Mouse (Mus musculus) limb, embryonic 14.5 days (tissue): ENCODE results near the gene Dtx1. TPM values are rescaled to one million over a fixed set of nuclear protein-coding genes. Genes with fewer than 3 reads are reported as not detected.

Experiments used
- ATAC-seq: fragments of 200-750 bp; cut with Nextera tagmentation; 2 replicates; pipeline ENCODE4 v1.8.0; 2017; ENCODE audit warnings: low read depth, moderate number of reproducible peaks, moderate TSS enrichment; ENCODE audit not compliant: low FRiP score
- DNase-seq: peaks from one replicate; pipeline ENCODE4 v3.0.0-alpha.2; 2015; ENCODE audit warnings: low spot score
- H3K27ac ChIP-seq: fragments of 300-500 bp; sonication (generic); replicated peaks from 2 replicates; pipeline ENCODE4 v1.5.1; 2014; ENCODE audit warnings: low read depth, mild to moderate bottlenecking, low read length, moderate library complexity, mixed read lengths
- H3K27me3 ChIP-seq: fragments of 300-500 bp; sonication (generic); 2 replicates; pipeline ENCODE4 v1.6.1; 2014; ENCODE audit warnings: low read length, mixed read lengths; ENCODE audit not compliant: control insufficient read depth, insufficient read depth
- H3K36me3 ChIP-seq: fragments of 300-500 bp; sonication (generic); 2 replicates; pipeline ENCODE4 v1.6.1; 2014; ENCODE audit warnings: mild to moderate bottlenecking, low read length, moderate library complexity, mixed read lengths; ENCODE audit not compliant: control insufficient read depth, insufficient read depth
- H3K4me1 ChIP-seq: fragments of 300-500 bp; sonication (generic); 2 replicates; pipeline ENCODE4 v1.6.1; 2014; ENCODE audit warnings: antibody characterized with exemption, low read length, mixed read lengths; ENCODE audit not compliant: control insufficient read depth, insufficient read depth
- H3K4me2 ChIP-seq: fragments of 300-500 bp; sonication (generic); replicated peaks from 2 replicates; pipeline ENCODE4 v1.6.1; 2014; ENCODE audit warnings: low read depth, mild to moderate bottlenecking, low read length, moderate library complexity; ENCODE audit not compliant: severe bottlenecking
- H3K4me3 ChIP-seq: fragments of 300-500 bp; sonication (generic); replicated peaks from 2 replicates; pipeline ENCODE4 v1.5.1; 2014; ENCODE audit warnings: low read length
- H3K9ac ChIP-seq: fragments of 300-500 bp; sonication (generic); 2 replicates; pipeline ENCODE4 v1.6.1; 2014; ENCODE audit warnings: mild to moderate bottlenecking, low read depth, low read length, moderate library complexity; ENCODE audit not compliant: severe bottlenecking
- H3K9me3 ChIP-seq: fragments of 300-500 bp; sonication (generic); 2 replicates; pipeline ENCODE4 v1.6.1; 2016; ENCODE audit warnings: low read length; ENCODE audit not compliant: control insufficient read depth
- POLR2A ChIP-seq: fragments of 200-500 bp; IDR thresholded peaks from 2 replicates; pipeline ENCODE4 v1.8.0; 2012; ENCODE audit warnings: inconsistent platforms, mild to moderate bottlenecking, moderate library complexity, borderline replicate concordance; ENCODE audit not compliant: insufficient read depth, insufficient read length; ENCODE audit errors: extremely low read depth
- WGBS: fragments of 180-500 bp; shearing (Covaris S2); extraction: QIAGEN DNeasy Blood & Tissue Kit; methylation state at CpG from one replicate; pipeline ENCODE4 v1.1.7; 2014; 5-methylcytosine and 5-hydroxymethylcytosine counted together
- polyA plus RNA-seq, 2 experiments: library from polyadenylated mRNA; depleted of rRNA in 1 of 2; stranded (reverse) in 1 of 2; unstranded in 1 of 2; fragments of >200 nt; fragmentation: Nextera tagmentation in 1 of 2; extraction: Ambion mirVana in 1 of 2; gene quantifications; 2 replicates each; pipeline versions ENCODE4 v1.2.1 to v1.2.3; 2012 to 2014

Gene Dtx1
- polyA plus RNA-seq, 2 experiments: 3.9 to 11.1 TPM

DNA sequence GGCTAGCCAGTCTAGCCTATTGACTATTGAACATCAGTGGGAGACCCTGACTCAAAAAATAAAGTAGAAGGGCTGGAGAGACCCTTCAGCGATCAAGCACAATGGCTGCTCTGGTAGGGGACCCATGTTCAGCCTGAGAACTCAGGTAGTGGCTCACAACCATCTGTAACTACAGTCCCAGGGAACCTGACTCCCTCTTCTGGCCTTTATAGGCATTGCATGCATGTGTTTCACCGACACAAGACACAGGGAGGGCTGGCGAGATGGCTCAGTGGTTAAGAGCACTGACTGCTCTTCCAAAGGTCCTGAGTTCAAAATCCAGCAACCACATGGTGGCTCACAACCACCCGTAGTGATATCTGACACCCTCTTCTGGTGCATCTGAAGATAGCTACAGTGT is 30.4 kb upstream of the Dtx1 start:
- DNase-seq (no peak), ATAC-seq (no peak)
- Histone ChIP-seq H3K27me3 (no peaks in the 10 kb centered on the region), H3K4me1 (no peaks in the 10 kb centered on the region), H3K9ac (no peak overlapping the region), H3K36me3 (no peaks in the 10 kb centered on the region), H3K4me3 (no peak overlapping the region), H3K4me2 (no peak overlapping the region), H3K27ac (no peak overlapping the region), H3K9me3 (no peaks in the 10 kb centered on the region)
- TF ChIP-seq POLR2A: no peak
- 27% methylated on average over 4 of the region's 4 CpGs for WGBS

DNA sequence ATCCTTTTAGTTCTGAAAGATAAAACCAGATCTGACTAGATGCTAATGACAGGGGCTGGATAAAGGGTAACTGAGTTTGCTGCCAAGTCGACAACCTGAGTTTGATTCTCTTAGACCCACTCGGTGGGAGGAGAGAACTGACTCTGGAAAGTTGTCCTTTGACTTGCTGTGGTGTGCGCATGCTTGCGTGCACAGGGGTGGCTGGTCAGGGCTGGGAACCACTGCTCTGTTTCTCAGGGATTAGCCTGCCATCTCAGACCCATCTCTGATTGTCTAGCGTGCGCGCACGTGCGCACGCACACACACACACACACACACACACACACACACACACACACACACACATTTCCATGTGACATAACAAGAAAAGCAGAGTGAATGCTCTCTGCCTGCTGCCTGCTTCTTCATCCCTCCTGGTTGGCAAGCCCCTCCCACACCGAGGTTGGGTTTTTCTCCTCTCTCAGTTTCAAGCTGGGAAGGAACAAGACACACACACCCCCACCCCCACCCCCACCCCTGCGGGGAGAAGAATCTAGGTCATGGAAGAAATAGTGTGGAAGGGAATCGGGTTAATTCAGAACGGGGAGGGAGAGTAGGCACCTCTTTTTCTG is 22.8 kb upstream of the Dtx1 start:
- DNase-seq (no peak), ATAC-seq (no peak)
- no peak for TF ChIP-seq POLR2A

DNA sequence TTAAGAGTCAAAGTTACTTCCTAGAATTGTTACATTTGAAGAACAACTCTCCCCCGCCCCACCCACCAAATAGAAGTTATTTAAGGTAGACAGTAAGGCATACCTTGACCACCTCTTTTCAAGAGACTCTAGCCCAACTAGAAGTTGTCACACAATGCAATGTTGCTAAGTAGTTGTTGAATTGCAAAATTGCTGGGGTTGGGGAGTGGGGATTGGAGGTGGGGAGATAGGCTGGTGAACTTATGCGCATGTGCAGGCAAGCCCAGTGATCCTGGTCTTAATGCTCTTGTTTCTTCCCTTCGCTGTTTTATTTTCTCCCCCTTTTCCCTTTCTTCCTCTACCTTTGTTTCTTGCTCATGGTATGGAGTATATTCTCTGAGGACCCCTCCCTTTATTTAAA is 22.0 kb upstream of the Dtx1 start:
- no peak for TF ChIP-seq POLR2A
- DNase-seq: no peak
- H3K4me3 ChIP-seq: no peak overlapping the region
- H3K36me3 ChIP-seq: no peaks in the 10 kb centered on the region
- H3K27ac ChIP-seq: no peak overlapping the region
- H3K4me2 ChIP-seq: no peak overlapping the region
- 88% methylated on average over 3 of the region's 3 CpGs for WGBS
- H3K9ac ChIP-seq: no peak overlapping the region
- H3K9me3 ChIP-seq: no peaks in the 10 kb centered on the region
- no peak for ATAC-seq
- no peaks in the 10 kb centered on the region for H3K27me3 ChIP-seq
- no peaks in the 10 kb centered on the region for H3K4me1 ChIP-seq

More for the DNA sequence above, 22.8 kb upstream of the Dtx1 start:
- Histone ChIP-seq H3K4me3 (no peak overlapping the region), H3K9me3 (no peaks in the 10 kb centered on the region), H3K27me3 (no peaks in the 10 kb centered on the region), H3K27ac (no peak overlapping the region), H3K9ac (no peak overlapping the region), H3K36me3 (no peaks in the 10 kb centered on the region), H3K4me1 (no peaks in the 10 kb centered on the region), H3K4me2 (no peak overlapping the region)
- WGBS: 64% methylated on average over 12 of the region's 14 CpGs

DNA sequence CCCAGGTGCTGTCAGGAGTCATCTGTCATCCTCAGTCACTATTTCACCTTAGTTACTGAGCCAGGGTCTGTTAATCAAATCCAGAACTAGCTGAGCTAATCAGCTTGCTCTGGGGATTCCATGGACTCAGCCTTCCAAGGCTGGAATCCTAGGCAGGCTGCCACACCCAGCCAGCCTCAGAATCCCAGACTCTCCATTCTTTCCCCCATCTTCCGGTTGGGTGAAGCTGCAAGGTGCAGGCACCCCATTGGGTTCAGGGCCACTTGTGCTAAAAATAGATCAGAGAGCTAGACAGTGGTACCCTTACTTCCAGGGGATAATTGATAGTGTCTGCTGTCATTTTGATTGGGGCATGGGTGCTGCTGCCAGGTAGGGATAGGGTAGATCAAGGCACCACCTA is 21.0 kb upstream of the Dtx1 start:
- H3K27me3 ChIP-seq: no peaks in the 10 kb centered on the region
- no peak overlapping the region for H3K4me3 ChIP-seq
- 56% methylated on average over 1 of the region's 1 CpGs for WGBS
- no peak overlapping the region for H3K27ac ChIP-seq
- no peaks in the 10 kb centered on the region for H3K36me3 ChIP-seq
- DNase-seq: no peak
- H3K4me1 ChIP-seq: no peaks in the 10 kb centered on the region
- no peak for TF ChIP-seq POLR2A
- no peak overlapping the region for H3K9ac ChIP-seq
- H3K4me2 ChIP-seq: no peak overlapping the region
- ATAC-seq: no peak
- no peaks in the 10 kb centered on the region for H3K9me3 ChIP-seq

DNA sequence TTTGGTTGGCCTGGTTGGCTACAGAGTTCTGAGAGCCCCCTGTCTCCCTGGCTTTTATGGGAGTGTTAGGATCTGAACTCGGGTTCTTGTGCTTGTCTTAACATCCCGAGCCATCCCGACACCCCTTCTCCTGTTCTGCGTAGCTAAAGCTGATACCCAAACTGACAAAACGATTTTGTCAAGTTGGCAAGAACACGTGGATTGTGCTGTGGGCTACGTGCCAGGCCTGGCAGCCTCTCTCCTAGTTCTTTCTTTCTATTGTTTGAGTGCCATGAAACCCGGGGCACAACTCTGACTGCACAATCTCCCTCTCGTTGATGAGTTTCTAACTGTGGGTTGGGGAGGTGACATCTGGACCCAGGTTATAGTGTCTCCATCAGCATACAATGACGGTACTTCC is 17.6 kb upstream of the Dtx1 start:
- no peak for TF ChIP-seq POLR2A
- no peak for ATAC-seq
- 78% methylated on average over 10 of the region's 10 CpGs for WGBS

More for the DNA sequence above, 17.6 kb upstream of the Dtx1 start:
- H3K4me3 ChIP-seq: no peak overlapping the region
- no peak overlapping the region for H3K9ac ChIP-seq
- H3K27me3 ChIP-seq: no peaks in the 10 kb centered on the region
- no peaks in the 10 kb centered on the region for H3K4me1 ChIP-seq
- no peaks in the 10 kb centered on the region for H3K9me3 ChIP-seq
- no peaks in the 10 kb centered on the region for H3K36me3 ChIP-seq
- DNase-seq: no peak
- H3K27ac ChIP-seq: no peak overlapping the region
- no peak overlapping the region for H3K4me2 ChIP-seq
